Comparison of ENCODE assay signal across 20 mouse cellular contexts in the genomic region with DNA sequence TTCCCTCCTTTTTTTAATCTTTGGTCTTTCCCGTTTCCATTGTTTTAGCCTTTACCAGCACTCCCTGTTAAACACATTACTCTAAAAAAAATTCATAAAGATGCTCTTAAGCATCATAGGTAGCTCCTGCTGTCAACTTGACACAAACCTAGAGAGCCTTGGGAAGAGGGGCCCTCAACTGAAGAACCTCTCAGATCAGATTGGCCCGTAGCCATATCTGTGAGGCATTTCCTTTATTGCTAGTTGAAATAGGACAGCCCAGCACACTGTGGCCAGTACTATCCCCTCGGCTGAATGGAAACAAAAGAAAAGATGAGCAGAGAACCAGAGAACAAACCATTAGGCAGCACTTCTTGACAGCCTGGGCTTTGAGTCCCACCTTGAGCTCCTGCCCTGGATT.
DNase-seq lines count a peak whose midpoint lies in the region; TF ChIP-seq lines count a peak whose summit lies in the region.
"Had no signal": no experiment of that assay in that cellular context is flagged by ENCODE, and none has a peak within 500 bp of the region (broad histone marks: within the 10 kb centered on the region; RNA-seq: fewer than 3 reads in every experiment).

No protein-coding gene starts in this region.

- no peaks in the 10 kb centered on the region for H3K27me3 ChIP-seq in MEL (ENCODE audit: control insufficient read depth in 1 of 2, insufficient read depth in 2 of 2, low read length in 2 of 2)
- H3K27me3 ChIP-seq: embryonic facial prominence, embryonic 13.5 days; embryonic facial prominence, embryonic 15.5 days; forebrain, embryonic 12.5 days had no signal

- no peak for TF ChIP-seq EP300 in MEL (IDR thresholded peaks at IDR 0.05; ENCODE audit: low read depth in 1 of 2, low read length in 2 of 2)

- no peak overlapping the region for H3K27ac ChIP-seq in MEL (ENCODE audit: control insufficient read depth, low read depth, low read length)
- H3K27ac ChIP-seq: embryonic facial prominence, embryonic 13.5 days; embryonic facial prominence, embryonic 15.5 days; forebrain, embryonic 10.5 days; forebrain, embryonic 12.5 days had no signal

- no peak overlapping the region for H3K9ac ChIP-seq in MEL (ENCODE audit: control insufficient read depth, low read depth, low read length, poor library complexity, severe bottlenecking)
- H3K9ac ChIP-seq: embryonic facial prominence, embryonic 13.5 days; embryonic facial prominence, embryonic 15.5 days; forebrain, embryonic 12.5 days had no signal

- H3K4me3 ChIP-seq in MEL (ENCODE audit: control insufficient read depth in 1 of 2, insufficient read depth in 1 of 2, low read depth in 2 of 2, low read length in 2 of 2), result no peak overlapping the region
- H3K4me3 ChIP-seq: embryonic facial prominence, embryonic 13.5 days; embryonic facial prominence, embryonic 15.5 days; erythroblast, embryonic 14.5 days; forebrain, embryonic 10.5 days; forebrain, embryonic 12.5 days had no signal

- H3K9me3 ChIP-seq in MEL (replicated peaks; ENCODE audit: insufficient read depth, low read length), result no peaks in the 10 kb centered on the region
- H3K9me3 ChIP-seq: embryonic facial prominence, embryonic 13.5 days had no signal

- no peak for TF ChIP-seq CTCF in MEL (IDR thresholded peaks at IDR 0.05 in 2 of 3, conservative IDR thresholded peaks at IDR 0.05 in 1 of 3; ENCODE audit: control insufficient read depth in 1 of 3, insufficient read depth in 1 of 3, low read depth in 2 of 3, low read length in 3 of 3, poor library complexity in 1 of 3, severe bottlenecking in 1 of 3)

- no peak for TF ChIP-seq RAD21 in MEL (IDR thresholded peaks at IDR 0.05; ENCODE audit: low read depth, low read length)

- H3K36me3 ChIP-seq in MEL (ENCODE audit: control insufficient read depth in 1 of 2, insufficient read depth in 2 of 2, low read length in 2 of 2), result no peaks in the 10 kb centered on the region
- H3K36me3 ChIP-seq: embryonic facial prominence, embryonic 13.5 days; embryonic facial prominence, embryonic 15.5 days; forebrain, embryonic 10.5 days; forebrain, embryonic 12.5 days had no signal

- no peaks in the 10 kb centered on the region for H3K79me2 ChIP-seq in MEL (ENCODE audit: control insufficient read depth, insufficient read depth, low read length, poor library complexity)

- H3K4me1 ChIP-seq in MEL (ENCODE audit: control insufficient read depth in 1 of 2, insufficient read depth in 2 of 2, low read length in 2 of 2), result no peaks in the 10 kb centered on the region
- H3K4me1 ChIP-seq: embryonic facial prominence, embryonic 13.5 days; embryonic facial prominence, embryonic 15.5 days had no signal

- TF ChIP-seq POLR2A in MEL (IDR thresholded peaks at IDR 0.05; ENCODE audit: control insufficient read depth in 1 of 2, insufficient read depth in 1 of 2, low read depth in 1 of 2, low read length in 2 of 2, poor library complexity in 1 of 2), result no peak

- peak; percentile 34 for DNase-seq in lung, postnatal 36 days
- no peak for DNase-seq in lung, postnatal 4 days
- peak; percentile 23 for DNase-seq in MEL (ENCODE audit: low read depth, low spot score)
- peak; percentile 68 for DNase-seq in MN1 (ENCODE audit: low spot score)
- DNase-seq in layer of hippocampus, adult 9-10 months (ENCODE audit: low spot score), result no peak
- DNase-seq: adrenal gland, adult 2 months; adrenal gland, postnatal 10 days; adrenal gland, postnatal 25 days; cerebellum, adult 11 months; cerebellum, adult 18-20 months; cerebellum, adult 8-10 months; cerebellum, adult 9-11 months; cerebellum, postnatal 14 days; cerebellum, postnatal 36 days; embryo, embryonic 11 days had no signal

TF ChIP-seq in MEL, 35 proteins besides CTCF, POLR2A, EP300 and RAD21:
- TF ChIP-seq MEF2A (IDR thresholded peaks at IDR 0.05; ENCODE audit: extremely low read depth, insufficient replicate concordance, low read depth, low read length, poor library complexity, severe bottlenecking) (no peak), USF2 (IDR thresholded peaks at IDR 0.05; ENCODE audit: borderline replicate concordance in 1 of 2, insufficient read depth in 1 of 2, low read depth in 1 of 2, low read length in 2 of 2) (no peak), CHD2 (IDR thresholded peaks at IDR 0.05; ENCODE audit: low read length) (no peak), POLR2AphosphoS5 (IDR thresholded peaks at IDR 0.05; ENCODE audit: borderline replicate concordance, low read depth, low read length) (no peak), NELFE (IDR thresholded peaks at IDR 0.05; ENCODE audit: low read depth, low read length) (no peak), ZNF384 (IDR thresholded peaks at IDR 0.05; ENCODE audit: low read depth, low read length) (no peak), HCFC1 (IDR thresholded peaks at IDR 0.05; ENCODE audit: low read depth, low read length) (no peak), USF1 (IDR thresholded peaks at IDR 0.05; ENCODE audit: low read depth, low read length) (no peak), KAT2A (conservative IDR thresholded peaks at IDR 0.05; ENCODE audit: low read depth, low read length) (no peak), MAFK (IDR thresholded peaks at IDR 0.05; ENCODE audit: borderline replicate concordance, low read depth, low read length) (no peak), UBTF (IDR thresholded peaks at IDR 0.05; ENCODE audit: borderline replicate concordance, insufficient read depth, low read depth, low read length) (no peak), SIN3A (IDR thresholded peaks at IDR 0.05; ENCODE audit: low read length) (no peak), MXI1 (IDR thresholded peaks at IDR 0.05; ENCODE audit: low read depth, low read length) (no peak), TAL1 (IDR thresholded peaks at IDR 0.05; ENCODE audit: low read length) (no peak)

Comparison
In these comparisons a context has a peak if more than half of its experiments do, and no peak if none do; other contexts are left out.
1. DNase-seq: peak in lung, postnatal 36 days (single experiment), MEL (single experiment) and MN1 (single experiment); none in lung, postnatal 4 days (0 of 2) and layer of hippocampus, adult 9-10 months (single experiment).